8 mouse cellular contexts compared by ENCODE assay signal in genomic region chrX:94212264-94212596, GRCm38 (mm10). TPM values are rescaled to one million over a fixed set of nuclear protein-coding genes. Genes with fewer than 3 reads are reported as not detected.
DNase-seq lines count a peak whose midpoint lies in the region; ATAC-seq and TF ChIP-seq lines count a peak whose summit lies in the region.

No protein-coding gene starts in this region.

- ATAC-seq in heart, embryonic 12.5 days (ENCODE audit: insufficient number of reproducible peaks, low FRiP score) = peak; percentile 46; the same call in 1 of the 2 replicates
- ATAC-seq in forebrain, postnatal 0 days = peak; percentile 54
- peak; percentile 37 for ATAC-seq in megakaryocyte, adult 5-6 weeks (ENCODE audit: poor library complexity, severe bottlenecking)

- peaks cover 28% of the 10 kb centered on the region for H3K36me3 ChIP-seq in heart, embryonic 12.5 days
- peaks cover 30% of the 10 kb centered on the region for H3K36me3 ChIP-seq in ES-Bruce4 (ENCODE audit: control insufficient read depth, insufficient read depth, low read length, poor library complexity, severe bottlenecking)
- peaks cover 22% of the 10 kb centered on the region; the same call in 1 of the 2 replicates for H3K36me3 ChIP-seq in forebrain, postnatal 0 days (ENCODE audit: insufficient read depth)

- whole genome bisulfite sequencing in heart, embryonic 12.5 days = under 1% methylated on average over 12 of the region's 12 CpGs
- WGBS in forebrain, postnatal 0 days = under 1% methylated on average over 12 of the region's 12 CpGs

- no peak for TF ChIP-seq CTCF in ES-Bruce4 (IDR thresholded peaks at IDR 0.05; ENCODE audit: low read depth, low read length)
- TF ChIP-seq CTCF in forebrain, postnatal 0 days (IDR thresholded peaks at IDR 0.05; ENCODE audit: low read depth) = no peak

- peak overlapping the region; percentile 81 for H3K4me2 ChIP-seq in heart, embryonic 12.5 days
- H3K4me2 ChIP-seq in forebrain, postnatal 0 days (ENCODE audit: low read depth) = peak overlapping the region; percentile 55

- DNase-seq in heart, adult 8-10 months (ENCODE audit: low spot score) = no peak
- DNase-seq in forebrain, postnatal 0 days = no peak
- DNase-seq in retina, postnatal 1 day = no peak
- no peak for DNase-seq in right cerebral cortex, postnatal 10 days (ENCODE audit: low spot score in 2 of 2)
- no peak for DNase-seq in cerebellum, postnatal 36 days

- peak overlapping the region; percentile 96 for H3K4me3 ChIP-seq in heart, embryonic 12.5 days
- H3K4me3 ChIP-seq in ES-Bruce4 (ENCODE audit: low read depth, low read length) = peak overlapping the region; percentile 99
- H3K4me3 ChIP-seq in forebrain, postnatal 0 days (ENCODE audit: low read depth, low read length) = peak overlapping the region; percentile 69

- H3K9ac ChIP-seq in heart, embryonic 12.5 days = peak overlapping the region; percentile 90
- peak overlapping the region; percentile 87 for H3K9ac ChIP-seq in ES-Bruce4 (ENCODE audit: low read depth, poor library complexity, severe bottlenecking)
- H3K9ac ChIP-seq in forebrain, postnatal 0 days = peak overlapping the region; percentile 75

- H3K27me3 ChIP-seq in heart, embryonic 12.5 days (replicated peaks) = no peaks in the 10 kb centered on the region
- H3K27me3 ChIP-seq in ES-Bruce4 (ENCODE audit: control insufficient read depth, insufficient read depth, low read length, poor library complexity, severe bottlenecking) = no peaks in the 10 kb centered on the region
- no peaks in the 10 kb centered on the region for H3K27me3 ChIP-seq in forebrain, postnatal 0 days (ENCODE audit: insufficient read depth, low read length)

- TF ChIP-seq EP300 in ES-Bruce4 (IDR thresholded peaks at IDR 0.05; ENCODE audit: insufficient read depth, low read depth, low read length) = no peak

- no peak for TF ChIP-seq POLR2A in ES-Bruce4 (IDR thresholded peaks at IDR 0.05; ENCODE audit: insufficient read depth, low read length)

- H3K9me3 ChIP-seq in heart, embryonic 12.5 days (replicated peaks) = no peaks in the 10 kb centered on the region
- no peaks in the 10 kb centered on the region for H3K9me3 ChIP-seq in ES-Bruce4 (replicated peaks; ENCODE audit: control insufficient read depth, insufficient read depth, low read length, poor library complexity, severe bottlenecking)
- H3K9me3 ChIP-seq in forebrain, postnatal 0 days (ENCODE audit: low read length) = no peaks in the 10 kb centered on the region

- H3K4me1 ChIP-seq in heart, embryonic 12.5 days (replicated peaks) = no peaks in the 10 kb centered on the region
- H3K4me1 ChIP-seq in ES-Bruce4 (ENCODE audit: control insufficient read depth, insufficient read depth, low read length) = no peaks in the 10 kb centered on the region
- H3K4me1 ChIP-seq in forebrain, postnatal 0 days (ENCODE audit: insufficient read depth) = no peaks in the 10 kb centered on the region

- H3K27ac ChIP-seq in heart, embryonic 12.5 days (ENCODE audit: poor library complexity, severe bottlenecking) = peak overlapping the region; percentile 64
- no peak overlapping the region for H3K27ac ChIP-seq in ES-Bruce4 (ENCODE audit: insufficient read depth, low read length)
- peak overlapping the region; percentile 88 for H3K27ac ChIP-seq in forebrain, postnatal 0 days (ENCODE audit: low read depth, low read length)

RNA-seq across cellular contexts. Expression of gene Eif2s3x, which starts 0.4 kb away (rescaled TPM):
- 62.0 and 68.1 TPM in 2 replicates for polyA plus RNA-seq in heart, embryonic 12.5 days (2016; fragmentation: Nextera tagmentation; extraction: Ambion mirVana)
- total RNA-seq in heart, adult 8-10 months (2022) = 100 to 1,000 TPM in 3 of 4 experiments, 10 to 100 TPM in 1; 95.2 to 166 (median 124) TPM
- polyA plus RNA-seq in ES-Bruce4 (2011; ENCODE audit: insufficient read depth, insufficient read length, low read depth, missing spikeins) = 273 and 285 TPM in 2 replicates
- 212 and 233 TPM in 2 replicates for total RNA-seq in forebrain, postnatal 0 days (2014; rRNA removed)
- 68.4 and 94.9 TPM in 2 replicates for polyA plus RNA-seq in forebrain, postnatal 0 days (2015; fragmentation: Nextera tagmentation; extraction: Ambion mirVana)
- 95.0 and 104 TPM in 2 replicates for total RNA-seq in megakaryocyte, adult 5-6 weeks (2015)
- 102 and 106 TPM in 2 replicates for total RNA-seq in megakaryocyte, adult 5-6 weeks (2017)

RNA-seq across cellular contexts. Expression of gene Klhl15, which starts 22.2 kb away (rescaled TPM):
- 5.4 and 6.0 TPM in 2 replicates for polyA plus RNA-seq in heart, embryonic 12.5 days (2016; fragmentation: Nextera tagmentation; extraction: Ambion mirVana)
- total RNA-seq in heart, adult 8-10 months (2022) = 1 to 10 TPM; 5.7 to 7.5 (median 6.7) TPM
- 11.7 and 12.1 TPM in 2 replicates for polyA plus RNA-seq in ES-Bruce4 (2011; ENCODE audit: insufficient read depth, insufficient read length, low read depth, missing spikeins)
- total RNA-seq in forebrain, postnatal 0 days (2014; rRNA removed) = 14.8 and 20.5 TPM in 2 replicates
- polyA plus RNA-seq in forebrain, postnatal 0 days (2015; fragmentation: Nextera tagmentation; extraction: Ambion mirVana) = 6.1 and 7.3 TPM in 2 replicates
- 9.4 and 12.9 TPM in 2 replicates for total RNA-seq in megakaryocyte, adult 5-6 weeks (2015)
- total RNA-seq in megakaryocyte, adult 5-6 weeks (2017) = 6.9 and 7.2 TPM in 2 replicates
